Mouse (Mus musculus): ENCODE measurements around the gene Slc5a5.

GRCm38 (mm10) chr8:70897021-70897680 is 4.6 kb upstream of the Slc5a5 start, which contains the start of gene Rpl18a:
- no peak for TF ChIP-seq CTCF (IDR thresholded peaks at IDR 0.05; ENCODE audit: low read depth)
- TF ChIP-seq EP300 (IDR thresholded peaks at IDR 0.05; ENCODE audit: low read depth) = no peak
